8 mouse cellular contexts compared by ENCODE assay signal in genomic region chr4:32950356-32951034, GRCm38 (mm10). TPM values are rescaled to one million over a fixed set of nuclear protein-coding genes. Genes with fewer than 3 reads are reported as not detected.
DNase-seq lines count a peak whose midpoint lies in the region; ATAC-seq and TF ChIP-seq lines count a peak whose summit lies in the region.

Gene Ankrd6, minus strand, starts transcription at chr4:32950841.

- H3K9ac ChIP-seq in embryonic facial prominence, embryonic 13.5 days = peak within 1 kb of the TSS; percentile 78
- H3K9ac ChIP-seq in heart, adult 2 months (ENCODE audit: low read depth, low read length) = peak within 1 kb of the TSS; percentile 76
- H3K9ac ChIP-seq in limb, embryonic 14.5 days (ENCODE audit: low read depth, low read length, severe bottlenecking) = peak within 1 kb of the TSS; percentile 62
- H3K9ac ChIP-seq in midbrain, embryonic 16.5 days (ENCODE audit: low read depth, low read length) = peak within 1 kb of the TSS; percentile 77

- 0 out of 2 replicates have a peak within 1 kb of the TSS, but pooled peaks have one; percentile 19 for H3K27ac ChIP-seq in embryonic facial prominence, embryonic 13.5 days
- peak within 1 kb of the TSS; percentile 74 for H3K27ac ChIP-seq in heart, adult 2 months
- H3K27ac ChIP-seq in kidney, adult 2 months (ENCODE audit: insufficient read depth, low read depth, low read length) = no peak within 1 kb of the TSS
- no peak within 1 kb of the TSS for H3K27ac ChIP-seq in limb, embryonic 14.5 days (replicated peaks; ENCODE audit: low read depth, low read length)
- H3K27ac ChIP-seq in midbrain, embryonic 16.5 days (ENCODE audit: low read length) = 0 out of 2 replicates have a peak within 1 kb of the TSS, but pooled peaks have one; percentile 47

- no peaks in the 10 kb centered on the region for H3K36me3 ChIP-seq in embryonic facial prominence, embryonic 13.5 days
- H3K36me3 ChIP-seq in heart, adult 2 months (ENCODE audit: control insufficient read depth, insufficient read depth, low read length) = no peaks in the 10 kb centered on the region
- H3K36me3 ChIP-seq in kidney, adult 2 months (ENCODE audit: control insufficient read depth, insufficient read depth, low read length) = no peaks in the 10 kb centered on the region
- no peaks in the 10 kb centered on the region for H3K36me3 ChIP-seq in limb, embryonic 14.5 days (ENCODE audit: control insufficient read depth, insufficient read depth, low read length)
- no peaks in the 10 kb centered on the region for H3K36me3 ChIP-seq in midbrain, embryonic 16.5 days (ENCODE audit: control insufficient read depth, insufficient read depth, low read length)

- TF ChIP-seq EP300 in heart, adult 2 months (IDR thresholded peaks at IDR 0.05; ENCODE audit: insufficient read depth, low read depth, low read length) = no peak

- H3K4me3 ChIP-seq in embryonic facial prominence, embryonic 13.5 days = peak within 1 kb of the TSS; percentile 73
- H3K4me3 ChIP-seq in heart, adult 2 months = peak within 1 kb of the TSS; percentile 66
- H3K4me3 ChIP-seq in kidney, adult 2 months (ENCODE audit: insufficient read depth, low read depth, low read length) = peak within 1 kb of the TSS; percentile 58
- H3K4me3 ChIP-seq in limb, embryonic 14.5 days (replicated peaks; ENCODE audit: low read length) = peak within 1 kb of the TSS; percentile 59
- peak within 1 kb of the TSS; percentile 77 for H3K4me3 ChIP-seq in midbrain, embryonic 16.5 days (ENCODE audit: low read depth, low read length)

- intact Hi-C loops in heart, adult 2 months (cut with DNase I) = loop anchor here (2.0 to 10.0 kb wide), 5 partner anchors 68 to 206 kb away; partner anchors contain the start of gene Lyrm2

- ATAC-seq in embryonic facial prominence, embryonic 13.5 days (ENCODE audit: insufficient number of reproducible peaks, insufficient read depth, low FRiP score, low TSS enrichment, low read depth) = peak; percentile 88
- peak; percentile 93 for ATAC-seq in limb, embryonic 14.5 days (ENCODE audit: low FRiP score, low read depth)
- ATAC-seq in midbrain, embryonic 16.5 days = peak; percentile 92

- peaks cover 13% of the 10 kb centered on the region; the same call in 1 of the 2 replicates for H3K27me3 ChIP-seq in embryonic facial prominence, embryonic 13.5 days
- H3K27me3 ChIP-seq in heart, adult 2 months (ENCODE audit: control insufficient read depth, insufficient read depth, low read length) = 0 out of 2 replicates have a peak, but pooled peaks cover 2% of the 10 kb centered on the region
- H3K27me3 ChIP-seq in kidney, adult 2 months (replicated peaks; ENCODE audit: control insufficient read depth, insufficient read depth, low read length) = 0 out of 2 replicates have a peak, but pooled peaks cover 2% of the 10 kb centered on the region
- H3K27me3 ChIP-seq in limb, embryonic 14.5 days (ENCODE audit: control insufficient read depth, insufficient read depth, low read length) = peaks cover 7% of the 10 kb centered on the region
- H3K27me3 ChIP-seq in midbrain, embryonic 16.5 days (ENCODE audit: control insufficient read depth, insufficient read depth, low read depth, low read length) = no peaks in the 10 kb centered on the region

- H3K9me3 ChIP-seq in embryonic facial prominence, embryonic 13.5 days = no peaks in the 10 kb centered on the region
- H3K9me3 ChIP-seq in limb, embryonic 14.5 days (ENCODE audit: control insufficient read depth, low read length) = no peaks in the 10 kb centered on the region
- H3K9me3 ChIP-seq in midbrain, embryonic 16.5 days (replicated peaks; ENCODE audit: control insufficient read depth, low read length, poor library complexity, severe bottlenecking) = no peaks in the 10 kb centered on the region; the same call in 1 of the 2 replicates

- H3K4me2 ChIP-seq in embryonic facial prominence, embryonic 13.5 days = peak within 1 kb of the TSS; percentile 94
- H3K4me2 ChIP-seq in limb, embryonic 14.5 days (replicated peaks; ENCODE audit: low read depth, low read length, severe bottlenecking) = peak within 1 kb of the TSS; percentile 88
- peak within 1 kb of the TSS; percentile 94 for H3K4me2 ChIP-seq in midbrain, embryonic 16.5 days (ENCODE audit: low read length)

- peak; percentile 78 for TF ChIP-seq CTCF in heart, adult 2 months (IDR thresholded peaks at IDR 0.05)
- peak; percentile 63 for TF ChIP-seq CTCF in kidney, adult 2 months (conservative IDR thresholded peaks at IDR 0.05; ENCODE audit: insufficient read depth, insufficient read length, low read depth, low read length)

- no peak for TF ChIP-seq POLR2A in heart, adult 2 months (IDR thresholded peaks at IDR 0.05; ENCODE audit: insufficient read depth, low read depth, low read length)
- TF ChIP-seq POLR2A in kidney, adult 2 months (IDR thresholded peaks at IDR 0.05; ENCODE audit: low read depth, low read length) = no peak
- TF ChIP-seq POLR2A in limb, embryonic 14.5 days (IDR thresholded peaks at IDR 0.05; ENCODE audit: borderline replicate concordance, extremely low read depth, insufficient read depth, insufficient read length) = 0 out of 2 replicates have a peak, but pooled peaks have one; percentile 49

- under 1% methylated on average over 62 of the region's 66 CpGs for WGBS in embryonic facial prominence, embryonic 13.5 days
- WGBS in heart, adult 2 months = 1% methylated on average over 66 of the region's 66 CpGs
- WGBS in kidney, adult 2 months = 1% methylated on average over 66 of the region's 66 CpGs
- WGBS in limb, embryonic 14.5 days = 1% methylated on average over 64 of the region's 66 CpGs
- WGBS in midbrain, embryonic 16.5 days = under 1% methylated on average over 46 of the region's 66 CpGs

- peaks cover 25% of the 10 kb centered on the region for H3K4me1 ChIP-seq in embryonic facial prominence, embryonic 13.5 days
- no peaks in the 10 kb centered on the region for H3K4me1 ChIP-seq in heart, adult 2 months (ENCODE audit: control insufficient read depth, insufficient read depth, low read length)
- H3K4me1 ChIP-seq in kidney, adult 2 months (ENCODE audit: control insufficient read depth, insufficient read depth, low read length) = peaks cover 6% of the 10 kb centered on the region; the same call in 1 of the 2 replicates
- peaks cover 2% of the 10 kb centered on the region for H3K4me1 ChIP-seq in limb, embryonic 14.5 days (ENCODE audit: control insufficient read depth, insufficient read depth, low read length)
- H3K4me1 ChIP-seq in midbrain, embryonic 16.5 days (ENCODE audit: control insufficient read depth, insufficient read depth, low read length) = peaks cover 18% of the 10 kb centered on the region

- no peaks in the 10 kb centered on the region for H3K79me2 ChIP-seq in heart, adult 2 months (replicated peaks; ENCODE audit: control insufficient read depth, insufficient read depth, low read length)

- peak; percentile 80 for DNase-seq in layer of hippocampus, adult 11-12 months (ENCODE audit: low spot score)
- no peak for DNase-seq in layer of hippocampus, adult 9-10 months (ENCODE audit: low spot score)
- peak; percentile 77 to 88 for DNase-seq in heart, adult 2 months
- DNase-seq in kidney, adult 2 months = peak; percentile 72
- peak; percentile 69 for DNase-seq in limb, embryonic 14.5 days (ENCODE audit: low spot score)
- DNase-seq in spleen, postnatal 10 days (ENCODE audit: low spot score in 2 of 2) = peak; percentile 75 to 83

RNA-seq across cellular contexts. Expression of gene Ankrd6, which starts in this region (rescaled TPM):
- 12.1 and 14.6 TPM in 2 replicates for polyA plus RNA-seq in embryonic facial prominence, embryonic 13.5 days (2015; fragmentation: Nextera tagmentation; extraction: Ambion mirVana)
- 1 to 10 TPM; 4.1 to 4.9 TPM for total RNA-seq in heart, adult 2 months (2021)
- 1.1 TPM in 2 replicates for polyA plus RNA-seq in heart, adult 2 months (2012; rRNA removed)
- 0.71 and 1.1 TPM in 2 replicates for polyA plus RNA-seq in kidney, adult 2 months (2012; rRNA removed)
- polyA plus RNA-seq in limb, embryonic 14.5 days (2012; rRNA removed) = 4.9 TPM in 2 replicates
- polyA plus RNA-seq in limb, embryonic 14.5 days (2014; fragmentation: Nextera tagmentation; extraction: Ambion mirVana) = 10.9 and 13.5 TPM in 2 replicates
- 35.7 and 37.9 TPM in 2 replicates for polyA plus RNA-seq in midbrain, embryonic 16.5 days (2015; fragmentation: Nextera tagmentation; extraction: Ambion mirVana)

Comparison
In these comparisons a context has a peak if more than half of its experiments do, and no peak if none do; other contexts are left out.
1. H3K27ac ChIP-seq: peak in embryonic facial prominence, embryonic 13.5 days (single experiment), heart, adult 2 months (single experiment) and midbrain, embryonic 16.5 days (single experiment); none in kidney, adult 2 months (single experiment) and limb, embryonic 14.5 days (single experiment).
2. Peak in every context shown above with its lines, with median percentiles within 50 percentile points of each other: ATAC-seq, H3K4me2 ChIP-seq, H3K4me3 ChIP-seq and H3K9ac ChIP-seq.